Mouse (Mus musculus) bone marrow macrophage, adult 2 months (primary cell): ENCODE results near the gene Fth1. TPM values are rescaled to one million over a fixed set of nuclear protein-coding genes. Genes with fewer than 3 reads are reported as not detected.

Experiments used
- H3K27ac ChIP-seq: 2 replicates; pipeline ENCODE4 v1.5.1; 2012; ENCODE audit warnings: low read depth, low read length; ENCODE audit not compliant: insufficient read depth
- H3K4me1 ChIP-seq: 2 replicates; pipeline ENCODE4 v1.6.1; 2012; ENCODE audit warnings: low read length; ENCODE audit not compliant: control insufficient read depth, insufficient read depth
- H3K4me3 ChIP-seq: 2 replicates; pipeline ENCODE4 v1.5.1; 2012; ENCODE audit warnings: mild to moderate bottlenecking, low read length, moderate library complexity; ENCODE audit not compliant: insufficient read depth
- POLR2A ChIP-seq: IDR thresholded peaks from 2 replicates; pipeline ENCODE4 v1.6.1; 2012; ENCODE audit warnings: mild to moderate bottlenecking, low read depth, low read length, borderline replicate concordance
- polyA plus RNA-seq: library from polyadenylated mRNA; stranded (reverse); fragments of >200 nt; gene quantifications from 2 replicates; pipeline ENCODE4 v1.2.4, GENCODE M21; 2012; ENCODE audit not compliant: missing spikeins, insufficient read depth, insufficient read length

The Fth1 gene
- polyA plus RNA-seq, 1 experiment: 20,335 TPM

GRCm38 (mm10) chr19:10034356-10034755 is 54.0 kb downstream of the Fth1 start:
- no peak overlapping the region for H3K27ac ChIP-seq
- no peak overlapping the region for H3K4me3 ChIP-seq
- H3K4me1 ChIP-seq: peaks cover 9% of the 10 kb centered on the region
- TF ChIP-seq POLR2A: no peak

Other genes starting within 250 kb of the Fth1 start
- not detected in 2 replicates for gene Scgb2a2, start 133.0 kb upstream of the Fth1 start, polyA plus RNA-seq
- gene Incenp, start 81.0 kb upstream of the Fth1 start, polyA plus RNA-seq: 146 and 159 TPM in 2 replicates
- gene Best1, start 21.0 kb downstream of the Fth1 start, polyA plus RNA-seq: 0.44 and 2.3 TPM in 2 replicates
- gene Rab3il1, start 21.1 kb downstream of the Fth1 start, polyA plus RNA-seq: 156 and 178 TPM in 2 replicates
- gene Fads3, start 61.0 kb downstream of the Fth1 start, polyA plus RNA-seq: 4.6 and 6.5 TPM in 2 replicates
- gene Fads2, start 121.1 kb downstream of the Fth1 start, polyA plus RNA-seq: 6.4 and 10.8 TPM in 2 replicates
- gene Fads1, start 202.3 kb downstream of the Fth1 start, polyA plus RNA-seq: 99.3 and 119 TPM in 2 replicates
- 146 and 159 TPM in 2 replicates for gene Tmem258, start 223.4 kb downstream of the Fth1 start, polyA plus RNA-seq
- 31.1 and 31.2 TPM in 2 replicates for gene Fen1, start 223.6 kb downstream of the Fth1 start, polyA plus RNA-seq